Mouse (Mus musculus): ENCODE results near the gene Krt35.
A peak's percentile ranks its signal among the peaks of the same experiment; 100 is the strongest.

Krt35 gene

DNA sequence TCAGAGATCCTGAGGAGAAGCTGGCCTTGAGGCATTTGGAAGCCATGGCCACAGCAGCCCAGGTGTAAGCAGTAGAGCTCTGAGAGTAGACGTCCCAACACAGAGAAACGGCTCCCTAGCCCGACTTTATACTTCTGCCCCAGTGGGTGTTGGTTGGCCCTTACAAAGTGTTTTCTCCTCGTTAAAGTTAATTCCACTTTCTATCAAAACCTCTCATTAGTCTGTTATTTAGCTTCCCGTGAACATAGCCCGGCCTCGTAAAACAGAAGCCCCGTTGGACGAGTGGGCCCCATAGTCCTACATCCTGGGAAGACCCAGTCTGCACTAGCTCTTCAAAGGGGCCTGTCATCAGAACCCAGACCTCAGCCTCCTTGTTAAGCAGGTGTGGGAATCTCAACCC is at the start of gene Krt35:
TSS of gene Krt35 (minus strand) at position 101 of the 400 bp plus-strand sequence.
- no peak for DNase-seq

GRCm38 (mm10) chr11:100145104-100145503 is 49.1 kb upstream of the Krt35 start:
- no peak for DNase-seq

DNA sequence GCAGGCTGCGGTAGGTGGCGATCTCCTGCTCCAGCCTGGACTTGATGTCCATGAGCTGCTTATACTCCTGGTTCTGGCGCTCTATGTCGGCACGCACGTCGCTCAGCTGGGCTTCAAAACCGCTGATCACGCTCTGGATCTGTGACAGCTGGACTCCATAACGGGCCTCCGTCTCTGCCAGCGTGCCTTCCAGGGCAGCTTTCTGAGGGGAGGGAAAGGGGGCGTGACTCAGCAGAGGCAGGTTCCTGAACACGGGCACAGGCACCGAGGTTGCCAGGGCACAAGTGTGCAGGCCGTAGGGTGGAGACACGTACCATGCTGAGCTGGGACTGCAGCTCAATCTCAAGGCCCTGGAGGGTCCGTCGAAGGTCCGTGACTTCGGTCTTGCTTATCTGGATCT is 44.9 kb upstream of the Krt35 start:
- no peak for DNase-seq

GRCm38 (mm10) chr11:100139391-100139790 is 43.4 kb upstream of the Krt35 start:
- DNase-seq: no peak

DNA sequence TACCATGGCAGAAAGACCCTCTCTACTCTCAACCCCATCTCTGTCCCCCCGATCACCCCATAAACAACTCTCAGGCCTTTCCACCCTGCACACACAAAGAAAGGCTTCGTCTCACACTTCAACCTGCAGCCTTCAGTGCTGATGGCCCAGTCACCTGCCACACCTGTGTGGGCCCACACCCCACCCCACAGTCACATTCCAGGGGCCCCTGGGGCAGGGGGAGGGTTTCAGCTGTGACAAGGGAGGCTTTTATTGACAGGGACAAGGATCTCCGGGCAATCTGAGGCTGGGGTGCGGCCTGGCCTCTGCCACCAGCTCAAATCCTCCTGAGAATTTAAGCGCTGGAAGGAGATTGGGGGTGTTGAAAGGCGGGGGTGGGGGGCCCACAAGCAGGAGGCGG is 42.8 kb upstream of the Krt35 start:
- DNase-seq: no peak

DNA sequence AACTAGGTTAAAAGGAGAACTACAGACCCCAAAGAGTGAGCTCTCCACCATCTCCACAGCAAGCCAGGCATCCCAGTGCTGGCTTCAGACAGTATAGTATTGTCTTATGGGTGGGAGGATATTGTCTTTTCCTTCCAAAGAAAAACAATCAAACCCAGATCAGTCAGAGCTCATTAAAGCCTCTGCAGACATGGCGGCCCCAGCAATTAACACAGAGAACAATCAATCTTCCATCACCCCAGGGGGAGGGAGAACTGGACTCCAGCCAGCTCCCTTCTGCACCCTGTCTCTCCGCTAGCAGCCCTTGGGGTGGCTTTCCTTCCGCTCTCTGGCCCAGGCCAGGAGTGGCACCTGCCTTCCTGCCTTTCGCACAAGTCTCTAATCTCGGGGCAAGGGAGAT is 41.7 kb upstream of the Krt35 start:
- no peak for DNase-seq

DNA sequence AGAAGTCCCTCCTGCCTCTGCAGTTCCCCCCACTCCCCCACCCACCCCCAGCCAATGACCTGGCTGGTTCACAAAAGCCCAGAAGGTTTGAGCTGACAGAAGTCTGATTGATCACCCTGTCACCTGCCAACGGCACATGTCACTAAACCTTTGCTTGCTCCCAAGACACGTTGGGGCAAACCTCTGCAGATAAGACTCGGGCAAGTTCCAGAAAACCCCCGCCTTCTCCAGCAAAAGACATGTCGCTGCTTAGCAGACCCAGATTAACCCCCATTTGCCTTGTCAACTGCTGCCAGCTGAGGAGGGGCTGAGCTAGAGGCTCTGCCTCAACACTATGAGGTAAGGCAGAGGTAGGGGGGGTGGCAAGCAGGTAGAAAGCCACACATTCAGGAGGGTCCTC is 40.5 kb upstream of the Krt35 start:
- no peak for DNase-seq

DNA sequence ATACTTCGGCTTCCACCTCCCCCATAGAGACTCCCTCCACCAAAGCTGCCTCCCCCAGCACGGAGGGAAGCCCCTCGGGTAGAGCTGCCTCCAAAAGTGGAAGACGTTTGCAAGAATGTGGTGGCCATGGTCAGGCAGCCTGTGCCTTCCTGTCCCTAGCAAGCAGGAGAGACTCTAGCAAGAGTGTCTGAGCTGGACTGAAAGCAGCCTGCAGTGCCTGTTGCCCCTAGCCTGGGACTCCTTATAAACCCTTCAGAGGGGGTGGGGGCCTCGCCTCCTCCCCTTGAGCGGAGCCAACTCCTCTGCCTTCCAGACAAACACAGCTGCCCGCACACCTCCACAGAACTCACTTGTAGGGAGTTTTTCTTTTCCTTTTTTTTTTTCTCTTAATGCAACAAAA is 39.7 kb upstream of the Krt35 start, which contains the start of gene Krt15:
TSS of gene Krt15 (minus strand) at position 198 of the 400 bp plus-strand sequence.
- no peak for DNase-seq

DNA sequence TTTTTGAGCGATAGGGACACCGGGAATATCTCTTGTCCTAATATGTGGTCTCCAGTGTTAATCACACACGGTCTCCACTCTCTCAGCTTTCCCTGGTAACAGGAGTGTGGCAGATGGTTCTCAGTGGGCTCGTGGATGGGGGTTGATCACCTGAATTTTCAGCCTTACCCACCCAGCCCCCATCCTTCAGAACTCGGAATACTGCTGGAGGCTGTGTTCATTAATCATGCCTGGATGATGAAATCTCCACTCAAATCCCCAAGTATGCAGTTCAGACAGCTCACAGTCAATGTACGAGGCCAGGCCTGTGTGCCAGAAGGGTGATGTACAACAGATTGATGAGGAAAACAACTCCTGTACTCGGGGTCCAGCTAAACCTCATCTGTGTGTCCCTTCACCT is 28.9 kb upstream of the Krt35 start:
- DNase-seq: no peak

- DNase-seq: no peak
Measured at GRCm38 (mm10) chr11:100121466-100121865, 25.4 kb upstream of the Krt35 start, which contains the start of gene Krt13. Gene Krt13 (minus strand): TSS chr11:100121566.

DNA sequence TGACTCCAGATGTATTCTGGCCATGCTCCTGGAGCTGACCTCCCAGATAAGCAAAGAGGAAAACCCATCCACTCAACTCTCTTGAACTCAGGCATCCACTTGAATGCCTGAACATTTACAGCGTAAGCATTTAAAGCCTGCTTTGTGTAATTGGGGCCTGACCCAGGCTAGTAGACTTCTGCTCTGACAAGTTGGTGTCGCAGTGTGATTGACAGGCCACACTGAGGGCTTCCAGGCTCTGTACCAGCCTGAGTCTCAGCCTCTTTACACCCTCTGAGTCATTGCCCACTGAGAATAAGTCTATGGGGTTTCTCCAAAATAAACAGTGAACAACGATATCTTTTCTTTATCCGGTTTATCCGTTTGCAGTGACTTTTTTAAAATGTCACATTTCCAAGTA is 24.3 kb upstream of the Krt35 start:
- DNase-seq: no peak

DNA sequence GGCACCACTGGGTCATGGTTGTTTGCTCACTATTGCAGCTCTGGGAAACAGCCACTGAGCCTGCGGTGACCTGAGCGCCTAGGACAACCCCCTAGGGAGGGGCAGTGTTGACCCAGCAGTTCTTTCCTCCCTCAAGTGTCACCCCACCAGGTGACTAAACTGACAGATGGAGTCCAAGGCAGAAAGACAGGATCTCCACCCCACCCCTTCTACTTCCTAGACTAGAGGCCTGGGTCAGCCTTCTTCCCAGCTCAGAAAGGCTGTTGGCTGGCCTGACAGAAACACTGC is 17.6 kb upstream of the Krt35 start:
- no peak for DNase-seq

DNA sequence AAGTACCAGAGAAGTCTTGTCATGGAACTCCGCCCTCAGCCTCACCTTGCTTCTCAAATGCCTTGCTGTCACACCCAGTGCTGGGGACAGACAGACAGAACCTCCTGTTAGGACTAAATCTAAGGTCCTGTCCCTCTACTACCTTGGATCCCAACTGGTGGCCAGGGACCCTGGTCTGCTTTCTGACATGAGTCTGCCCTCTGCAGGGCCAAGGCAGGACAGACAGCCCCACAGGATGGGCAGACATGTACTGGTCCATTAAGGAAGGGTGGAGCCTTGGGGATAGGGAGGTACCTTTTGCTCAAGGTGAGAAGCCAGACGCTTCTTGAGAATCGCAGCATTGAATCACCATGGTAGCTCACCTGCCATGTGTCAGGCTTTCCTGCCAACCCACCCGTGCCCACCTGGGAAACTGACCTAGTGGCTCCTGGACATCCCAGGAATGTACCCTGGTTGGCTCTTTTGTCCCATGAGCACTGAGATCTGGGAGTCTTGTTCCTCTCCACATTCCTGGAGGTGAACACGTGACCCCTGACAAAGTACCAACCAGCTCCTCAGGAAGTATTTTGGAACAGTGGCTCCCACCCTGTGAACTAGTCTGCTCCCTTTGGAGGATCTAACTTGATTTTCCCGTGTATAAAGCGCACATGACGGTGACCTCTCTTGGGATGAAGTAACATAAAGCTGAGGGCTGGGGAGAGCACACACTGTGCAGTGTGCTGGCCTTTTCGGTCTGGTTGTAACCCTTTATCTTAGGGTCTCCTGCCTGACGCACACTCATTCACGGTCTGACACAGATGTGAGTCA is 17.1 kb upstream of the Krt35 start:
- no peak for DNase-seq

GRCm38 (mm10) chr11:100105576-100106122 is 9.6 kb upstream of the Krt35 start, which contains the start of gene Krt36:
Gene Krt36 (minus strand): TSS chr11:100105626.
- no peak for DNase-seq

DNA sequence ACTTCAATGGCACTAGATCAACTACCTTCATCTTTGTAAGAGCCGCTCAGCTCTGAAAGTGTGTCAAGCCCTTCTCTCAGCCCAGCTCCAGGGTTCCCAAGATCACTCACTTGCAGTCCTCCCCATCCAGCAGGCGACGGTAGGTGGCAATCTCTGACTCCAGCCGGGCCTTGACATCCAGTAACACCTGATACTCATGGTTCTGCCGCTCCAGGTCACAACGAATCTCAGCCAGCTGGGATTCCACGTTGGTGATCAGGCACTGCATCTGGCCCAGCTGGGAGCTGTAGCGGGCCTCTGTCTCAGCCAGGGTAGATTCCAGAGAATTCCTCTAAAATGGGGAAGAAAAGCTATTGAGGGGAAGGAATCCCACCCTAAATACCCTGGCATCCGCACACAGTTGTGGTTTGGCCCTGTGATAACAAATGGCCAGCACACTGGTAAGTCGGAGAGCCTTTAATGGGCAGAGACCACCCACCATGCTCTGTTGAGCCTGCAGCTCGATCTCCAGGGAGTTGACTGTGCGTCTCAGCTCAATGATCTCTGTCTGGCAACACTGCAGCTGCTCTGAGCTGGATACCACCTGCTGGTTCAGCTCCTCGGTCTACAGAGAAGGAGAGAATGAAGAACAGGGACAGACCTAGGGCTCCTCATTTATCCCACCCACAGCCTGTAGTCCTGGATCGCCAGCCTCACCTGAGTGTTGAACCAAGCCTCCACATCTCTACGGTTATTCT is 6.8 kb upstream of the Krt35 start:
- DNase-seq: no peak

DNA sequence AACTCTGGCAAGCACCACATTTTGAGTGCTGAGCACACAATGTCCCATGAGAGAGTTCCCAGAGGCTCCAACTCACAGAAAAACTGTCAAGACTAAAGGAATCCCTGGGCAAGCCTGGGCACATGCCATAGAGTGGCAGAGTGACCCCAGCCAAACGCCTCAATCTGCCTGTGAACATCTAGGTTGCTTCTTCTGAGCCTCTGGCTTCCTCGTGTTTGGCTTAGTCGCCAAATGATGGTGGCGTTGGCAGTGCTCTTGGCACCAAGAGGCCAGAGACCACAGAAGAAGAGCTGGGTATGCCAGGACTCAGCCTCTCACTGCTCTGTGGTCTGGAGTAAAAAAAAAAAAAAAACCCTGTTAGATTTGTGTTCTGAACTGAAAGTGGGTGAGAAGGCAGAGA is 4.3 kb upstream of the Krt35 start:
- no peak for DNase-seq

GRCm38 (mm10) chr11:100097819-100098218 is 1.8 kb upstream of the Krt35 start:
- no peak for DNase-seq

- DNase-seq: peak; percentile 21
Measured at GRCm38 (mm10) chr11:100088378-100089025, 7.5 kb downstream of the Krt35 start.

DNA sequence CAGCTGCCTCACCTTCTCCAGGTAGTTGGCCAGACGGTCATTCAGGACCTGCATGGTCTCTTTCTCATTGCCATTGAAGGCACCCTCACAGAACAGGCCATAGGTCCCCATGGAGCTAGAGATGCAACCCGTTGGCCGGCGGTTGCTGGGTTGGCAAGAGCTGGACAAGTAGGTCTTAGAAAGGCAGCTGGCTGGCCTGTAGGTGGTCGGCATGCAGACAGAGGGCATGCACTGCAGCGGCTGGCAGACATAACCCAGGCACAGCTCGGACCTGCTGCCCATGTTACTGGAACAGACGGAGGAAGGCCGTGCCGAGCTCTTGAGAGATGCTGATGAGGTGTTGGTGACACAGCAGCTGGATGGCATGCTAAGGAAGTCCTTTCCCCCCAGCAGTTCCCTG is 8.2 kb downstream of the Krt35 start, which contains the start of gene Krt32:
TSS of gene Krt32 (minus strand) at position 366 of the 400 bp plus-strand sequence.
- no peak for DNase-seq

GRCm38 (mm10) chr11:100073873-100074272 is 22.2 kb downstream of the Krt35 start:
- no peak for DNase-seq

- no peak for DNase-seq
Measured at GRCm38 (mm10) chr11:100067293-100068036, 28.6 kb downstream of the Krt35 start.

DNA sequence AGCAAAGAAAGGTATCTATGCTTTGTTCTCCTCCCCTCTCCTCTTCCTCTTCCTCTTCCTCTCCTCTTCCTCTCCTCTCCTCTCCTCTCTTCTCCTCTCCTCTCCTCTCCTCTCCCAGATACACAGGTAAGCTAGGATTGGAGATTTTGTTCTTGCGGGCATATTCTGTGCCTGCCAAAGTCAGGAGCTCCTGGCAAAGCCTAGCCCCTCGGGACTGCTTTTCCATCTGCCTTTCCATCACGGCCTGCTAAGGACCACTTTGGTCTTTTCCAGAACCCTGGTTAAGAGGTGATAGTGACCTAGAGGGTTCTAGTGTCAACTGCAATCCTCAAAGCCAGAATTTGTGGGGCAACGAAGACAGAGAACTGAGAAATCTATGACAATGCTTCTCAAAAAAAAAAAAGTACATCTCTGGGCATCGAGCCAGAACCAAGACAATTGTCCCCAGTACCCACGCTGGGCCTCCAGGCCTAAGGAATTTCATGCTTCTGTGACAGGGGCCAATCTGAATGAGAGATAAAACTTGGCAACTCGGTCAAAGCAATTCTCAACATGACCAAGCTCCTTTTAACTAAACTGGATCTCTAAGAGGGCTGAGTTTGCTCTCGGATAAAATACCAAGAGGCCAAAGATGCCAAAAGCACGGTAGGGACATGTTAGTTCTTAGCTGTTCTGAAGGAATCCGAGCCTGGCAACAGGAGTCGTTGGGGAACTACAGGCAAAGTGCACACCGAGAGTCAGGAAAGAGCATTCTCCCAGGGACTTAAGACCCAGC is 29.6 kb downstream of the Krt35 start:
- no peak for DNase-seq
